Comparison of ENCODE assay signal across 31 mouse cellular contexts in the genomic region with DNA sequence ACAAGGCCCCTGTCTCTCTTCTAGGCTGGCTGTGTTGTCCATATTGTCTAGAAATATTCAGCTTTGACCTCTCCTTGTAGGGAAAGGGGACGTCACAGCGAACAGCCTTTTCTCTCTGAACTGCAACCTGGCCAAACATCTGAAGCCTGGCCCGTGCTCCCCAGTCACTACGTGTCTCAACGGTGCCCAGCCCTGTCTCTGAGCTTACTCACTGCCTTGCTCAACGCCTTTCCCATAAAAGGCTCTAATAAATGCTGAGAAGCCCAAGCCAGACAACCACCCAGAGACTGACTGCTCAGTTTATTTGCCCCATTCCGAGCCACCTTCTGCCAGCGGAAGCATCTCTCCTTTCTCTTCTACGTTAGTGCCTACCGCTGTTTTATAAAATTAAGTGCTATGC. TPM values are rescaled to one million over a fixed set of nuclear protein-coding genes. Genes with fewer than 3 reads are reported as not detected.
DNase-seq lines count a peak whose midpoint lies in the region; ATAC-seq lines count a peak whose summit lies in the region.
"Had no signal": no experiment of that assay in that cellular context is flagged by ENCODE, and none has a peak within 500 bp of the region (broad histone marks: within the 10 kb centered on the region; RNA-seq: fewer than 3 reads in every experiment).

No protein-coding gene starts in this region.

- no peaks in the 10 kb centered on the region for H3K9me3 ChIP-seq in stomach, embryonic 16.5 days (replicated peaks; ENCODE audit: control insufficient read depth, low read length)
- H3K9me3 ChIP-seq in midbrain, embryonic 16.5 days (replicated peaks; ENCODE audit: control insufficient read depth, low read length, poor library complexity, severe bottlenecking) = no peaks in the 10 kb centered on the region
- H3K9me3 ChIP-seq: embryonic facial prominence, embryonic 10.5 days; embryonic facial prominence, embryonic 13.5 days; forebrain, embryonic 10.5 days; forebrain, embryonic 13.5 days; heart, embryonic 10.5 days; heart, embryonic 13.5 days; hindbrain, embryonic 12.5 days; hindbrain, embryonic 15.5 days had no signal

- peak; percentile 70 for DNase-seq in urinary bladder, postnatal 14 days (ENCODE audit: low spot score)
- DNase-seq in urinary bladder, postnatal 10 days (ENCODE audit: low spot score) = no peak
- DNase-seq in large intestine, adult 2 months (ENCODE audit: low read depth, low spot score) = peak; percentile 11
- peak; percentile 65 to 68 for DNase-seq in urinary bladder, postnatal 36 days (ENCODE audit: low spot score in 2 of 2)
- DNase-seq in cerebellum, adult 9-10 months = no peak
- DNase-seq: adrenal gland, postnatal 10 days; adrenal gland, postnatal 36 days; cerebellum, adult 11 months; cerebellum, adult 2 months; cerebellum, postnatal 10 days; cerebellum, postnatal 36 days; embryo, embryonic 11 days; forebrain, postnatal 0 days; gastrocnemius, postnatal 10 days; gastrocnemius, postnatal 36 days; heart, adult 2 months had no signal

- WGBS in large intestine, adult 2 months = 49% methylated on average over 10 of the region's 10 CpGs
- 71% methylated on average over 10 of the region's 10 CpGs for WGBS in stomach, embryonic 16.5 days
- WGBS in midbrain, embryonic 16.5 days = 90% methylated on average over 10 of the region's 10 CpGs

- H3K4me1 ChIP-seq in stomach, embryonic 16.5 days (ENCODE audit: control insufficient read depth, insufficient read depth, low read length) = no peaks in the 10 kb centered on the region
- no peaks in the 10 kb centered on the region for H3K4me1 ChIP-seq in midbrain, embryonic 16.5 days (ENCODE audit: control insufficient read depth, insufficient read depth, low read length)
- H3K4me1 ChIP-seq: embryonic facial prominence, embryonic 13.5 days; hindbrain, embryonic 12.5 days; hindbrain, embryonic 15.5 days had no signal

- H3K27ac ChIP-seq in stomach, embryonic 16.5 days (ENCODE audit: low read length) = peak overlapping the region; percentile 43
- H3K27ac ChIP-seq in midbrain, embryonic 16.5 days (ENCODE audit: low read length) = no peak overlapping the region
- H3K27ac ChIP-seq: embryonic facial prominence, embryonic 10.5 days; embryonic facial prominence, embryonic 13.5 days; forebrain, embryonic 10.5 days; forebrain, embryonic 13.5 days; heart, adult 2 months; heart, embryonic 10.5 days; heart, embryonic 13.5 days; hindbrain, embryonic 12.5 days; hindbrain, embryonic 15.5 days had no signal

- H3K4me2 ChIP-seq in stomach, embryonic 16.5 days (ENCODE audit: low read depth, low read length) = no peak overlapping the region
- H3K4me2 ChIP-seq in midbrain, embryonic 16.5 days (ENCODE audit: low read length) = no peak overlapping the region
- H3K4me2 ChIP-seq: embryonic facial prominence, embryonic 13.5 days; forebrain, embryonic 13.5 days; heart, embryonic 13.5 days; hindbrain, embryonic 12.5 days; hindbrain, embryonic 15.5 days had no signal

- no peaks in the 10 kb centered on the region for H3K36me3 ChIP-seq in stomach, embryonic 16.5 days (ENCODE audit: control insufficient read depth, insufficient read depth, low read length)
- no peaks in the 10 kb centered on the region for H3K36me3 ChIP-seq in midbrain, embryonic 16.5 days (ENCODE audit: control insufficient read depth, insufficient read depth, low read length)
- H3K36me3 ChIP-seq: embryonic facial prominence, embryonic 10.5 days; embryonic facial prominence, embryonic 13.5 days; forebrain, embryonic 10.5 days; heart, embryonic 10.5 days; heart, embryonic 13.5 days; hindbrain, embryonic 12.5 days; hindbrain, embryonic 15.5 days had no signal

- no peaks in the 10 kb centered on the region for H3K27me3 ChIP-seq in stomach, embryonic 16.5 days (ENCODE audit: control insufficient read depth, insufficient read depth, low read length)
- no peaks in the 10 kb centered on the region for H3K27me3 ChIP-seq in midbrain, embryonic 16.5 days (ENCODE audit: control insufficient read depth, insufficient read depth, low read depth, low read length)
- H3K27me3 ChIP-seq: embryonic facial prominence, embryonic 13.5 days; forebrain, embryonic 13.5 days; heart, embryonic 13.5 days; hindbrain, embryonic 12.5 days; hindbrain, embryonic 15.5 days had no signal

- H3K9ac ChIP-seq in stomach, embryonic 16.5 days (ENCODE audit: low read length) = no peak overlapping the region
- no peak overlapping the region for H3K9ac ChIP-seq in midbrain, embryonic 16.5 days (ENCODE audit: low read depth, low read length)
- H3K9ac ChIP-seq: embryonic facial prominence, embryonic 13.5 days; forebrain, embryonic 13.5 days; forebrain, postnatal 0 days; heart, embryonic 13.5 days; hindbrain, embryonic 12.5 days; hindbrain, embryonic 15.5 days had no signal

- ATAC-seq in stomach, embryonic 16.5 days (ENCODE audit: insufficient read depth, low FRiP score) = peak; percentile 53; the same call in 1 of the 2 replicates
- ATAC-seq in midbrain, embryonic 16.5 days = no peak
- ATAC-seq in inflammation-experienced regulatory T-cells, adult 6 months = no peak
- ATAC-seq: activated CD4-positive, CD25-positive, alpha-beta regulatory T cell, adult 4 months; CD4-positive, CD25-positive, alpha-beta regulatory T cell, adult 4 months; forebrain, embryonic 13.5 days; forebrain, postnatal 0 days had no signal

- no peak overlapping the region for H3K4me3 ChIP-seq in stomach, embryonic 16.5 days (replicated peaks; ENCODE audit: low read length)
- no peak overlapping the region for H3K4me3 ChIP-seq in midbrain, embryonic 16.5 days (ENCODE audit: low read depth, low read length)
- H3K4me3 ChIP-seq: embryonic facial prominence, embryonic 10.5 days; embryonic facial prominence, embryonic 13.5 days; erythroblast, embryonic 14.5 days; forebrain, embryonic 10.5 days; forebrain, embryonic 13.5 days; heart, adult 2 months; heart, embryonic 10.5 days; heart, embryonic 13.5 days; hindbrain, embryonic 12.5 days; hindbrain, embryonic 15.5 days had no signal

RNA-seq across cellular contexts. Expression of a gene that starts 32.9 kb away (rescaled TPM):
- 1.1 and 1.4 TPM in 2 replicates for polyA plus RNA-seq in large intestine, adult 2 months (2012; rRNA removed)
- polyA plus RNA-seq in stomach, embryonic 16.5 days (2015; fragmentation: Nextera tagmentation; extraction: Ambion mirVana) = 17.8 and 21.0 TPM in 2 replicates
- 0.34 and 0.49 TPM in 2 replicates for polyA plus RNA-seq in midbrain, embryonic 16.5 days (2015; fragmentation: Nextera tagmentation; extraction: Ambion mirVana)
- under 1 TPM in 1 of 3 experiments, not detected in 2; 0.47 TPM for polyA plus RNA-seq in inflammation-experienced regulatory T-cells, adult 6 months (2017; shearing (Covaris generic))
- polyA plus RNA-seq: activated CD4-positive, CD25-positive, alpha-beta regulatory T cell, adult 4 months had no signal

RNA-seq across cellular contexts. Expression of a gene that starts 34.3 kb away (rescaled TPM):
- 0.33 and 0.48 TPM in 2 replicates for polyA plus RNA-seq in large intestine, adult 2 months (2012; rRNA removed)
- polyA plus RNA-seq in stomach, embryonic 16.5 days (2015; fragmentation: Nextera tagmentation; extraction: Ambion mirVana) = not detected in 2 replicates
- not detected in 2 replicates for polyA plus RNA-seq in midbrain, embryonic 16.5 days (2015; fragmentation: Nextera tagmentation; extraction: Ambion mirVana)
- polyA plus RNA-seq in inflammation-experienced regulatory T-cells, adult 6 months (2017; shearing (Covaris generic)) = not detected
- polyA plus RNA-seq: activated CD4-positive, CD25-positive, alpha-beta regulatory T cell, adult 4 months; CD4-positive, CD25-positive, alpha-beta regulatory T cell, adult 4 months; cerebellum, adult 2 months; cortical plate, adult 2 months; embryonic facial prominence, embryonic 10.5 days; erythroblast, embryonic 14.5 days; forebrain, embryonic 10.5 days; forebrain, embryonic 13.5 days; heart, embryonic 10.5 days; heart, embryonic 13.5 days; hindbrain, embryonic 12.5 days; hindbrain, embryonic 15.5 days had no signal

RNA-seq across cellular contexts. Expression of a gene that starts 48.5 kb away (rescaled TPM):
- 163 and 175 TPM in 2 replicates for polyA plus RNA-seq in large intestine, adult 2 months (2012; rRNA removed)
- polyA plus RNA-seq in stomach, embryonic 16.5 days (2015; fragmentation: Nextera tagmentation; extraction: Ambion mirVana) = 207 and 226 TPM in 2 replicates
- polyA plus RNA-seq in midbrain, embryonic 16.5 days (2015; fragmentation: Nextera tagmentation; extraction: Ambion mirVana) = 368 and 379 TPM in 2 replicates
- polyA plus RNA-seq in inflammation-experienced regulatory T-cells, adult 6 months (2017; shearing (Covaris generic)) = 100 to 1,000 TPM; 207 to 275 (median 255) TPM

RNA-seq across cellular contexts. Expression of a gene that starts 48.5 kb away (rescaled TPM):
- 6.0 and 6.1 TPM in 2 replicates for polyA plus RNA-seq in large intestine, adult 2 months (2012; rRNA removed)
- polyA plus RNA-seq in stomach, embryonic 16.5 days (2015; fragmentation: Nextera tagmentation; extraction: Ambion mirVana) = 9.6 and 10.2 TPM in 2 replicates
- 12.0 and 12.7 TPM in 2 replicates for polyA plus RNA-seq in midbrain, embryonic 16.5 days (2015; fragmentation: Nextera tagmentation; extraction: Ambion mirVana)
- 10 to 100 TPM in 1 of 3 experiments, 1 to 10 TPM in 2; 2.7 to 11.1 (median 6.1) TPM for polyA plus RNA-seq in inflammation-experienced regulatory T-cells, adult 6 months (2017; shearing (Covaris generic))

RNA-seq across cellular contexts. Expression of a gene that starts 50.4 kb away (rescaled TPM):
- polyA plus RNA-seq in large intestine, adult 2 months (2012; rRNA removed) = 53.9 and 65.7 TPM in 2 replicates
- 119 and 132 TPM in 2 replicates for polyA plus RNA-seq in stomach, embryonic 16.5 days (2015; fragmentation: Nextera tagmentation; extraction: Ambion mirVana)
- 165 and 167 TPM in 2 replicates for polyA plus RNA-seq in midbrain, embryonic 16.5 days (2015; fragmentation: Nextera tagmentation; extraction: Ambion mirVana)
- 100 to 1,000 TPM; 133 to 147 (median 134) TPM for polyA plus RNA-seq in inflammation-experienced regulatory T-cells, adult 6 months (2017; shearing (Covaris generic))

Comparison
In these comparisons a context has a peak if more than half of its experiments do, and no peak if none do; other contexts are left out.
1. DNase-seq: peak in urinary bladder, postnatal 14 days (single experiment), large intestine, adult 2 months (single experiment) and urinary bladder, postnatal 36 days (2 of 2); none in urinary bladder, postnatal 10 days (single experiment) and cerebellum, adult 9-10 months (single experiment).